1 mouse cellular context compared by ENCODE assay signal in genomic region chr9:22226389-22226673, GRCm38 (mm10).
TF ChIP-seq lines count a peak whose summit lies in the region.

No protein-coding gene starts in this region.

TF ChIP-seq in ES-E14, 5 proteins besides CTCF, POLR2A, EP300 and RAD21:
- TF ChIP-seq ZNF384 (IDR thresholded peaks at IDR 0.05; ENCODE audit: low read depth, low read length): peak; percentile 68
